ENCODE assay signal across 7 mouse cellular contexts in the genomic region with DNA sequence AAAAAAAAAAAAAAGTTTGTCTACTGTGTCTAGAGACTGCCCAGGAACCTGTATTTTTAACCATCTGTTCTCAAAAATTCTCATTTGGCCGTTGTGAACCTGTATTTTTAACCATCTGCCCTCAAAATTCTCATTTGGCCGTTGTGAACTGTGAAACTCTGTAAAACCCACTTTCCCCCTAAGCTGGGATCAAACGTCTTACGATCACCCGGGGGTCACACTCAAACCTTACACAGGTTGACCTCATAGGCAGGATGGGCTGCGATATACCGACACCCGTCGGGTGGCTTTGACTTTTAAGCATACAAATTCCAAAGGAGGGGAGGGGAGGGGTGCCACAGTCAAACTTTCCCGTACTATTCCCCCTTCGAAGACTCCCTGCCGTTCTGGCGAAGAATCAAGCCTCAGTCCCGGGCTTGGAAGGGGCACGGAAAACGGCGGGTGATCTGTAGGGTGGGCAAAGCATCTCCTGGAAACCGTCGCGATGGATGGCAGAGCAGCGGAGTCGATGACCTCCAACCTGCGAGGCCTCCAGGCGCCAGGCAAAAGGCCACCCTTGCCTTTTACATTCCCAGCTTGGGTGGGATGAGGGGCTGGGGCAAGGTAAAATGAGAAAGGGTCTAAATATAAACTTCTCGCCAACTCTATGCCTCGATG. TPM values are rescaled to one million over a fixed set of nuclear protein-coding genes. Genes with fewer than 3 reads are reported as not detected.
DNase-seq lines count a peak whose midpoint lies in the region; ATAC-seq and TF ChIP-seq lines count a peak whose summit lies in the region.

No protein-coding gene starts in this region.

- TF ChIP-seq CTCF in lung, postnatal 0 days (IDR thresholded peaks at IDR 0.05) = no peak
- TF ChIP-seq CTCF in stomach, postnatal 0 days (IDR thresholded peaks at IDR 0.05; ENCODE audit: low read depth) = no peak

- H3K36me3 ChIP-seq in lung, postnatal 0 days (ENCODE audit: insufficient read depth, low read length) = no peaks in the 10 kb centered on the region
- H3K36me3 ChIP-seq in heart, embryonic 14.5 days (ENCODE audit: control insufficient read depth, insufficient read depth, low read length) = no peaks in the 10 kb centered on the region
- H3K36me3 ChIP-seq in liver, embryonic 12.5 days = peaks cover 18% of the 10 kb centered on the region; the same call in 1 of the 2 replicates
- H3K36me3 ChIP-seq in stomach, postnatal 0 days (ENCODE audit: control insufficient read depth, insufficient read depth, low read length) = no peaks in the 10 kb centered on the region

- no peak for ATAC-seq in lung, postnatal 0 days
- no peak for ATAC-seq in heart, embryonic 14.5 days (ENCODE audit: insufficient number of reproducible peaks, insufficient read depth, low FRiP score, low read depth)
- no peak for ATAC-seq in liver, embryonic 12.5 days
- ATAC-seq in stomach, postnatal 0 days (ENCODE audit: low FRiP score, low TSS enrichment) = no peak
- ATAC-seq in monocyte, adult 5-6 weeks (replicated peaks; ENCODE audit: insufficient number of reproducible peaks, low FRiP score, low TSS enrichment, poor library complexity, severe bottlenecking) = no peak

- no peaks in the 10 kb centered on the region for H3K27me3 ChIP-seq in lung, postnatal 0 days (replicated peaks; ENCODE audit: insufficient read depth, low read length)
- H3K27me3 ChIP-seq in heart, embryonic 14.5 days (ENCODE audit: control insufficient read depth, insufficient read depth, low read length) = no peaks in the 10 kb centered on the region
- H3K27me3 ChIP-seq in liver, embryonic 12.5 days (replicated peaks) = no peaks in the 10 kb centered on the region
- H3K27me3 ChIP-seq in stomach, postnatal 0 days (ENCODE audit: control insufficient read depth, insufficient read depth, low read length) = no peaks in the 10 kb centered on the region

- H3K9ac ChIP-seq in lung, postnatal 0 days (replicated peaks; ENCODE audit: low read depth) = peak overlapping the region; percentile 71
- peak overlapping the region; percentile 98 for H3K9ac ChIP-seq in heart, embryonic 14.5 days (ENCODE audit: low read length)
- peak overlapping the region; percentile 94 for H3K9ac ChIP-seq in liver, embryonic 12.5 days
- H3K9ac ChIP-seq in stomach, postnatal 0 days (ENCODE audit: low read length) = peak overlapping the region; percentile 96

- H3K4me3 ChIP-seq in lung, postnatal 0 days (ENCODE audit: low read depth, low read length) = peak overlapping the region; percentile 71
- peak overlapping the region; percentile 98 to 99 for H3K4me3 ChIP-seq in heart, embryonic 14.5 days (ENCODE audit: control insufficient read depth in 1 of 2, insufficient read depth in 1 of 2, low read depth in 1 of 2, low read length in 2 of 2)
- peak overlapping the region; percentile 92 for H3K4me3 ChIP-seq in liver, embryonic 12.5 days
- H3K4me3 ChIP-seq in stomach, postnatal 0 days (ENCODE audit: low read depth, low read length) = peak overlapping the region; percentile 95

- WGBS in lung, postnatal 0 days = 2% methylated on average over 25 of the region's 26 CpGs
- WGBS in heart, embryonic 14.5 days = 1% methylated on average over 26 of the region's 26 CpGs
- 1% methylated on average over 26 of the region's 26 CpGs for WGBS in liver, embryonic 12.5 days (ENCODE audit: insufficient replicate concordance)
- WGBS in stomach, postnatal 0 days = 1% methylated on average over 26 of the region's 26 CpGs

- peak overlapping the region; percentile 95 for H3K27ac ChIP-seq in lung, postnatal 0 days (ENCODE audit: low read length)
- H3K27ac ChIP-seq in heart, embryonic 14.5 days (replicated peaks in 1 of 2; ENCODE audit: control insufficient read depth in 1 of 2, insufficient read depth in 1 of 2, low read depth in 2 of 2, low read length in 2 of 2) = peak overlapping the region; percentile 15 to 97; a peak in 3 of 4 replicates
- peak overlapping the region; percentile 84 for H3K27ac ChIP-seq in liver, embryonic 12.5 days
- H3K27ac ChIP-seq in stomach, postnatal 0 days (replicated peaks) = peak overlapping the region; percentile 97

- peak overlapping the region; percentile 94 for H3K4me2 ChIP-seq in lung, postnatal 0 days (replicated peaks; ENCODE audit: low read depth, low read length)
- H3K4me2 ChIP-seq in heart, embryonic 14.5 days (ENCODE audit: low read length) = peak overlapping the region; percentile 83
- peak overlapping the region; percentile 99 for H3K4me2 ChIP-seq in liver, embryonic 12.5 days
- peak overlapping the region; percentile 72 for H3K4me2 ChIP-seq in stomach, postnatal 0 days (replicated peaks; ENCODE audit: low read depth)

- no peak for TF ChIP-seq EP300 in lung, postnatal 0 days (IDR thresholded peaks at IDR 0.05)
- TF ChIP-seq EP300 in stomach, postnatal 0 days (optimal IDR thresholded peaks at IDR 0.05) = no peak

- no peaks in the 10 kb centered on the region for H3K9me3 ChIP-seq in lung, postnatal 0 days (ENCODE audit: low read length)
- no peaks in the 10 kb centered on the region for H3K9me3 ChIP-seq in heart, embryonic 14.5 days (ENCODE audit: control insufficient read depth, low read length)
- no peaks in the 10 kb centered on the region for H3K9me3 ChIP-seq in liver, embryonic 12.5 days (replicated peaks)
- H3K9me3 ChIP-seq in stomach, postnatal 0 days (ENCODE audit: control insufficient read depth, low read length) = no peaks in the 10 kb centered on the region

- peak; percentile 47 for DNase-seq in lung, postnatal 0 days (ENCODE audit: low spot score)
- DNase-seq in lung, postnatal 14 days = no peak
- DNase-seq in cerebellum, adult 18-20 months = peak; percentile 31 to 44
- DNase-seq in stomach, postnatal 0 days (ENCODE audit: low spot score) = peak; percentile 36

- peaks cover 24% of the 10 kb centered on the region; the same call in 1 of the 2 replicates for H3K4me1 ChIP-seq in lung, postnatal 0 days (ENCODE audit: insufficient read depth, low read depth, low read length)
- peaks cover 35 to 58% of the 10 kb centered on the region in 2 experiments for H3K4me1 ChIP-seq in heart, embryonic 14.5 days (ENCODE audit: control insufficient read depth in 2 of 2, insufficient read depth in 2 of 2, low read length in 2 of 2)
- peaks cover 85% of the 10 kb centered on the region for H3K4me1 ChIP-seq in liver, embryonic 12.5 days
- peaks cover 7% of the 10 kb centered on the region; the same call in 1 of the 2 replicates for H3K4me1 ChIP-seq in stomach, postnatal 0 days (replicated peaks; ENCODE audit: control insufficient read depth, insufficient read depth)

RNA-seq across cellular contexts. Expression of gene Mlec, which starts 0.9 kb away (rescaled TPM):
- 15.0 and 17.5 TPM in 2 replicates for polyA plus RNA-seq in lung, postnatal 0 days (2015; fragmentation: Nextera tagmentation; extraction: Ambion mirVana)
- polyA plus RNA-seq in heart, embryonic 14.5 days (2014; fragmentation: Nextera tagmentation; extraction: Ambion mirVana) = 53.6 and 57.8 TPM in 2 replicates
- 46.8 and 49.2 TPM in 2 replicates for polyA plus RNA-seq in liver, embryonic 12.5 days (2016; fragmentation: Nextera tagmentation; extraction: Ambion mirVana)
- polyA plus RNA-seq in stomach, postnatal 0 days (2015; fragmentation: Nextera tagmentation; extraction: Ambion mirVana) = 30.4 and 34.0 TPM in 2 replicates
- 59.6 to 65.0 TPM (median 62.6 TPM) in 3 replicates for total RNA-seq in monocyte, adult 5-6 weeks (2017)

RNA-seq across cellular contexts. Expression of gene Unc119b, which starts 22.3 kb away (rescaled TPM):
- 21.8 and 24.8 TPM in 2 replicates for polyA plus RNA-seq in lung, postnatal 0 days (2015; fragmentation: Nextera tagmentation; extraction: Ambion mirVana)
- polyA plus RNA-seq in heart, embryonic 14.5 days (2014; fragmentation: Nextera tagmentation; extraction: Ambion mirVana) = 17.5 and 20.5 TPM in 2 replicates
- 16.1 and 17.6 TPM in 2 replicates for polyA plus RNA-seq in liver, embryonic 12.5 days (2016; fragmentation: Nextera tagmentation; extraction: Ambion mirVana)
- polyA plus RNA-seq in stomach, postnatal 0 days (2015; fragmentation: Nextera tagmentation; extraction: Ambion mirVana) = 12.7 and 12.9 TPM in 2 replicates
- total RNA-seq in monocyte, adult 5-6 weeks (2017) = 10.1 to 27.7 TPM (median 18.6 TPM) in 3 replicates

RNA-seq across cellular contexts. Expression of gene Cabp1, which starts 37.1 kb away (rescaled TPM):
- polyA plus RNA-seq in lung, postnatal 0 days (2015; fragmentation: Nextera tagmentation; extraction: Ambion mirVana) = 0.90 and 1.1 TPM in 2 replicates
- 0.77 and 0.98 TPM in 2 replicates for polyA plus RNA-seq in heart, embryonic 14.5 days (2014; fragmentation: Nextera tagmentation; extraction: Ambion mirVana)
- 0.20 and 0.36 TPM in 2 replicates for polyA plus RNA-seq in liver, embryonic 12.5 days (2016; fragmentation: Nextera tagmentation; extraction: Ambion mirVana)
- polyA plus RNA-seq in stomach, postnatal 0 days (2015; fragmentation: Nextera tagmentation; extraction: Ambion mirVana) = 0.44 and 0.67 TPM in 2 replicates
- not detected in 3 replicates for total RNA-seq in monocyte, adult 5-6 weeks (2017)

RNA-seq across cellular contexts. Expression of gene Acads, which starts 37.9 kb away (rescaled TPM):
- 43.6 and 43.9 TPM in 2 replicates for polyA plus RNA-seq in lung, postnatal 0 days (2015; fragmentation: Nextera tagmentation; extraction: Ambion mirVana)
- polyA plus RNA-seq in heart, embryonic 14.5 days (2014; fragmentation: Nextera tagmentation; extraction: Ambion mirVana) = 58.9 and 89.5 TPM in 2 replicates
- 43.9 and 51.1 TPM in 2 replicates for polyA plus RNA-seq in liver, embryonic 12.5 days (2016; fragmentation: Nextera tagmentation; extraction: Ambion mirVana)
- 70.6 and 73.8 TPM in 2 replicates for polyA plus RNA-seq in stomach, postnatal 0 days (2015; fragmentation: Nextera tagmentation; extraction: Ambion mirVana)
- 10.4 to 19.1 TPM (median 15.8 TPM) in 3 replicates for total RNA-seq in monocyte, adult 5-6 weeks (2017)

RNA-seq across cellular contexts. Expression of gene Gm10401, which starts 59.0 kb away (rescaled TPM):
- 32.4 and 32.5 TPM in 2 replicates for polyA plus RNA-seq in lung, postnatal 0 days (2015; fragmentation: Nextera tagmentation; extraction: Ambion mirVana)
- 20.6 and 31.5 TPM in 2 replicates for polyA plus RNA-seq in heart, embryonic 14.5 days (2014; fragmentation: Nextera tagmentation; extraction: Ambion mirVana)
- polyA plus RNA-seq in liver, embryonic 12.5 days (2016; fragmentation: Nextera tagmentation; extraction: Ambion mirVana) = 12.2 and 15.1 TPM in 2 replicates
- polyA plus RNA-seq in stomach, postnatal 0 days (2015; fragmentation: Nextera tagmentation; extraction: Ambion mirVana) = 17.9 and 22.2 TPM in 2 replicates
- total RNA-seq in monocyte, adult 5-6 weeks (2017) = 0.75 TPM in 1 of 3 replicates, not detected in the others
